Mouse (Mus musculus): Measurements from ENCODE around the gene Etv5. TPM values are rescaled to one million over a fixed set of nuclear protein-coding genes. Genes with fewer than 3 reads are reported as not detected.
A peak's percentile ranks its signal among the peaks of the same experiment; 100 is the strongest.
"Not testable (repeated sequence)": the region's sequence is repeated elsewhere in the genome, so short reads cannot be mapped to it uniquely, and the experiment has no call there.

Etv5 gene
- polyA plus RNA-seq, 1 experiment from 2014 or later = 5.4 TPM

GRCm38 (mm10) chr16:22396420-22396819 is 43.1 kb downstream of the Etv5 start:
- no peak for TF ChIP-seq CTCF (IDR thresholded peaks at IDR 0.05; ENCODE audit: low read depth)
- no peak overlapping the region for H3K4me3 ChIP-seq (ENCODE audit: low read depth, low read length)
- H3K27ac ChIP-seq (ENCODE audit: low read depth, low read length) = no peak overlapping the region
- WGBS = 76% methylated on average over 8 of the region's 8 CpGs
- H3K9ac ChIP-seq (ENCODE audit: low read depth, low read length) = no peak overlapping the region
- peaks cover 5% of the 10 kb centered on the region; the same call in 1 of the 2 replicates for H3K36me3 ChIP-seq (ENCODE audit: control insufficient read depth, insufficient read depth)
- H3K4me1 ChIP-seq (replicated peaks; ENCODE audit: control insufficient read depth, insufficient read depth, low read length) = no peaks in the 10 kb centered on the region
- no peaks in the 10 kb centered on the region for H3K27me3 ChIP-seq (replicated peaks; ENCODE audit: control insufficient read depth, insufficient read depth, low read length)
- ATAC-seq = no peak
- H3K4me2 ChIP-seq (replicated peaks; ENCODE audit: low read depth) = no peak overlapping the region
- no peaks in the 10 kb centered on the region for H3K9me3 ChIP-seq (ENCODE audit: control insufficient read depth)

- TF ChIP-seq CTCF (IDR thresholded peaks at IDR 0.05; ENCODE audit: low read depth) = no peak
- Histone ChIP-seq H3K36me3 (ENCODE audit: control insufficient read depth, insufficient read depth) (no peaks in the 10 kb centered on the region), H3K27me3 (replicated peaks; ENCODE audit: control insufficient read depth, insufficient read depth, low read length) (no peaks in the 10 kb centered on the region), H3K27ac (ENCODE audit: low read depth, low read length) (no peak overlapping the region), H3K4me1 (replicated peaks; ENCODE audit: control insufficient read depth, insufficient read depth, low read length) (no peaks in the 10 kb centered on the region), H3K9me3 (ENCODE audit: control insufficient read depth) (no peaks in the 10 kb centered on the region), H3K4me3 (ENCODE audit: low read depth, low read length) (no peak overlapping the region), H3K9ac (ENCODE audit: low read depth, low read length) (no peak overlapping the region), H3K4me2 (replicated peaks; ENCODE audit: low read depth) (no peak overlapping the region)
- peak; percentile 65 for ATAC-seq
- 41% methylated on average over 15 of the region's 15 CpGs for WGBS
These were observed 44.2 kb downstream of the Etv5 start for GRCm38 (mm10) chr16:22395093-22395844.

GRCm38 (mm10) chr16:22390348-22390897 is 49.1 kb downstream of the Etv5 start:
- no peak for TF ChIP-seq CTCF (IDR thresholded peaks at IDR 0.05; ENCODE audit: low read depth)
- peak overlapping the region; percentile 30; the same call in 1 of the 2 replicates for H3K4me2 ChIP-seq (replicated peaks; ENCODE audit: low read depth)
- WGBS = 38% methylated on average over 9 of the region's 9 CpGs
- H3K36me3 ChIP-seq (ENCODE audit: control insufficient read depth, insufficient read depth) = no peaks in the 10 kb centered on the region
- peak; percentile 67 for ATAC-seq
- H3K9ac ChIP-seq (ENCODE audit: low read depth, low read length) = no peak overlapping the region
- H3K4me1 ChIP-seq (replicated peaks; ENCODE audit: control insufficient read depth, insufficient read depth, low read length) = no peaks in the 10 kb centered on the region
- no peak overlapping the region for H3K27ac ChIP-seq (ENCODE audit: low read depth, low read length)
- H3K27me3 ChIP-seq (replicated peaks; ENCODE audit: control insufficient read depth, insufficient read depth, low read length) = no peaks in the 10 kb centered on the region
- H3K9me3 ChIP-seq (ENCODE audit: control insufficient read depth) = no peaks in the 10 kb centered on the region
- no peak overlapping the region for H3K4me3 ChIP-seq (ENCODE audit: low read depth, low read length)

- Histone ChIP-seq H3K9ac (ENCODE audit: low read depth, low read length) (no peak overlapping the region), H3K27ac (ENCODE audit: low read depth, low read length) (no peak overlapping the region), H3K27me3 (replicated peaks; ENCODE audit: control insufficient read depth, insufficient read depth, low read length) (no peaks in the 10 kb centered on the region), H3K4me3 (ENCODE audit: low read depth, low read length) (no peak overlapping the region), H3K4me1 (replicated peaks; ENCODE audit: control insufficient read depth, insufficient read depth, low read length) (no peaks in the 10 kb centered on the region), H3K36me3 (ENCODE audit: control insufficient read depth, insufficient read depth) (no peaks in the 10 kb centered on the region), H3K4me2 (replicated peaks; ENCODE audit: low read depth) (no peak overlapping the region), H3K9me3 (ENCODE audit: control insufficient read depth) (no peaks in the 10 kb centered on the region)
- TF ChIP-seq CTCF (IDR thresholded peaks at IDR 0.05; ENCODE audit: low read depth) = no peak
- WGBS = 83% methylated on average over 13 of the region's 13 CpGs
- ATAC-seq = no peak
These were observed 50.2 kb downstream of the Etv5 start for GRCm38 (mm10) chr16:22389146-22389911.

- Histone ChIP-seq H3K27ac (ENCODE audit: low read depth, low read length) (no peak overlapping the region), H3K27me3 (replicated peaks; ENCODE audit: control insufficient read depth, insufficient read depth, low read length) (no peaks in the 10 kb centered on the region), H3K4me3 (ENCODE audit: low read depth, low read length) (no peak overlapping the region), H3K4me1 (replicated peaks; ENCODE audit: control insufficient read depth, insufficient read depth, low read length) (no peaks in the 10 kb centered on the region), H3K4me2 (replicated peaks; ENCODE audit: low read depth) (no peak overlapping the region), H3K9me3 (ENCODE audit: control insufficient read depth) (no peaks in the 10 kb centered on the region), H3K9ac (ENCODE audit: low read depth, low read length) (no peak overlapping the region), H3K36me3 (ENCODE audit: control insufficient read depth, insufficient read depth) (no peaks in the 10 kb centered on the region)
- no peak for ATAC-seq
- 91% methylated on average over 6 of the region's 6 CpGs for whole genome bisulfite sequencing
- TF ChIP-seq CTCF (IDR thresholded peaks at IDR 0.05; ENCODE audit: low read depth) = no peak
These were observed 51.8 kb downstream of the Etv5 start for GRCm38 (mm10) chr16:22387731-22388130.

GRCm38 (mm10) chr16:22382018-22382417 is 57.5 kb downstream of the Etv5 start:
- not testable (repeated sequence) for H3K27me3 ChIP-seq (replicated peaks; ENCODE audit: control insufficient read depth, insufficient read depth, low read length); H3K4me2 ChIP-seq (replicated peaks; ENCODE audit: low read depth); H3K4me1 ChIP-seq (replicated peaks; ENCODE audit: control insufficient read depth, insufficient read depth, low read length); H3K27ac ChIP-seq (ENCODE audit: low read depth, low read length); H3K36me3 ChIP-seq (ENCODE audit: control insufficient read depth, insufficient read depth); H3K9ac ChIP-seq (ENCODE audit: low read depth, low read length); H3K9me3 ChIP-seq (ENCODE audit: control insufficient read depth); H3K4me3 ChIP-seq (ENCODE audit: low read depth, low read length)
- WGBS = 52% methylated on average over 6 of the region's 7 CpGs
- peak; percentile 54; the same call in 1 of the 2 replicates for ATAC-seq
